Mouse (Mus musculus) adrenal gland, adult 8-10 months (tissue): ENCODE measurements around the gene Ceacam15. TPM values are rescaled to one million over a fixed set of nuclear protein-coding genes. Genes with fewer than 3 reads are reported as not detected.
"Not testable (repeated sequence)": the region's sequence is repeated elsewhere in the genome, so short reads cannot be mapped to it uniquely, and the experiment has no call there.

Source experiments
- DNase-seq: peaks from one replicate; pipeline ENCODE4 v3.0.0; 2022
- total RNA-seq, 4 experiments: library from RNA; stranded (reverse); gene quantifications; 2 replicates each; pipeline ENCODE4 v1.2.4; 2022

Gene Ceacam15
- total RNA-seq = not detected

- no peak for DNase-seq
Measured at GRCm38 (mm10) chr7:16675605-16676004, at the start of gene Ceacam15. TSS of gene Ceacam15 (minus strand) at chr7:16675705.

- not testable (repeated sequence) for DNase-seq
Measured at GRCm38 (mm10) chr7:16722490-16722889, 47.0 kb upstream of the Ceacam15 start.

- no peak for DNase-seq
Measured at GRCm38 (mm10) chr7:16721629-16722028, 46.1 kb upstream of the Ceacam15 start, which contains the start of gene Ceacam9. TSS of gene Ceacam9 (plus strand) at chr7:16721929.

GRCm38 (mm10) chr7:16716456-16717152 lies 41.1 kb upstream of the Ceacam15 start:
- DNase-seq = not testable (repeated sequence)

GRCm38 (mm10) chr7:16712633-16713415 lies 37.3 kb upstream of the Ceacam15 start:
- no peak for DNase-seq

- no peak for DNase-seq
Measured at GRCm38 (mm10) chr7:16710604-16711003, 35.1 kb upstream of the Ceacam15 start.

GRCm38 (mm10) chr7:16708244-16708643 lies 32.7 kb upstream of the Ceacam15 start:
- no peak for DNase-seq

- DNase-seq = no peak
Measured at GRCm38 (mm10) chr7:16706385-16706784, 30.9 kb upstream of the Ceacam15 start.

GRCm38 (mm10) chr7:16700583-16700982 lies 25.1 kb upstream of the Ceacam15 start:
- no peak for DNase-seq

- no peak for DNase-seq
Measured at GRCm38 (mm10) chr7:16699042-16699441, 23.5 kb upstream of the Ceacam15 start.

- DNase-seq = peak; percentile 10
Measured at GRCm38 (mm10) chr7:16695025-16695424, 19.5 kb upstream of the Ceacam15 start.

GRCm38 (mm10) chr7:16689196-16689595 lies 13.7 kb upstream of the Ceacam15 start:
- DNase-seq = no peak

GRCm38 (mm10) chr7:16680194-16680593 lies 4.7 kb upstream of the Ceacam15 start:
- DNase-seq = not testable (repeated sequence)

GRCm38 (mm10) chr7:16674699-16675098 lies 806 bp downstream of the Ceacam15 start:
- not testable (repeated sequence) for DNase-seq

- no peak for DNase-seq
Measured at GRCm38 (mm10) chr7:16673823-16674222, 1.7 kb downstream of the Ceacam15 start.

- DNase-seq = not testable (repeated sequence)
Measured at GRCm38 (mm10) chr7:16668331-16668930, 7.1 kb downstream of the Ceacam15 start.

GRCm38 (mm10) chr7:16644260-16644659 lies 31.2 kb downstream of the Ceacam15 start:
- no peak for DNase-seq

GRCm38 (mm10) chr7:16643106-16643505 lies 32.4 kb downstream of the Ceacam15 start:
- not testable (repeated sequence) for DNase-seq

GRCm38 (mm10) chr7:16639028-16639427 lies 36.5 kb downstream of the Ceacam15 start:
- peak; percentile 40 for DNase-seq

GRCm38 (mm10) chr7:16635116-16635515 lies 40.4 kb downstream of the Ceacam15 start:
- DNase-seq = no peak

- DNase-seq = not testable (repeated sequence)
Measured at GRCm38 (mm10) chr7:16633913-16634312, 41.6 kb downstream of the Ceacam15 start.

GRCm38 (mm10) chr7:16631932-16632331 lies 43.6 kb downstream of the Ceacam15 start:
- DNase-seq = no peak

- DNase-seq = no peak
Measured at GRCm38 (mm10) chr7:16631025-16631424, 44.5 kb downstream of the Ceacam15 start.
